Mouse (Mus musculus) midbrain, postnatal 0 days (tissue): ENCODE measurements around the gene P2ry2. TPM values are rescaled to one million over a fixed set of nuclear protein-coding genes. Genes with fewer than 3 reads are reported as not detected.

ENCODE experiments used
- ATAC-seq: fragments of 200-750 bp; cut with Nextera tagmentation; 2 replicates; pipeline ENCODE4 v1.8.0; 2017; ENCODE audit warnings: moderate number of reproducible peaks, mild to moderate bottlenecking, moderate TSS enrichment, moderate library complexity; ENCODE audit not compliant: low FRiP score
- DNase-seq: peaks from one replicate; pipeline ENCODE4 v3.0.0-alpha.2; 2015; ENCODE audit warnings: low spot score
- H3K27ac ChIP-seq: fragments of 300-500 bp; sonication (generic); 2 replicates; pipeline ENCODE4 v1.5.1; 2014; ENCODE audit warnings: low read depth, mild to moderate bottlenecking, low read length, mixed read lengths
- H3K27me3 ChIP-seq: fragments of 300-500 bp; sonication (generic); 2 replicates; pipeline ENCODE4 v1.6.1; 2014; ENCODE audit warnings: low read length, control low read depth, mixed read lengths; ENCODE audit not compliant: insufficient read depth
- H3K36me3 ChIP-seq: fragments of 300-500 bp; sonication (generic); 2 replicates; pipeline ENCODE4 v1.6.1; 2014; ENCODE audit warnings: low read length, control low read depth, mixed read lengths; ENCODE audit not compliant: insufficient read depth
- H3K4me1 ChIP-seq: fragments of 300-500 bp; sonication (generic); 2 replicates; pipeline ENCODE4 v1.6.1; 2014; ENCODE audit warnings: mild to moderate bottlenecking, control low read depth, antibody characterized with exemption, low read length, mixed read lengths; ENCODE audit not compliant: insufficient read depth
- H3K4me2 ChIP-seq: fragments of 300-500 bp; sonication (generic); 2 replicates; pipeline ENCODE4 v1.6.1; 2014; ENCODE audit warnings: low read depth, mild to moderate bottlenecking, low read length, mixed read lengths; ENCODE audit not compliant: poor library complexity, severe bottlenecking
- H3K4me3 ChIP-seq: fragments of 300-500 bp; sonication (generic); 2 replicates; pipeline ENCODE4 v1.5.1; 2014; ENCODE audit warnings: low read depth, mild to moderate bottlenecking, low read length, moderate library complexity
- H3K9ac ChIP-seq: fragments of 300-500 bp; sonication (generic); replicated peaks from 2 replicates; pipeline ENCODE4 v1.6.1; 2014; ENCODE audit warnings: mild to moderate bottlenecking, low read length, moderate library complexity, mixed read lengths; ENCODE audit not compliant: poor library complexity, severe bottlenecking
- H3K9me3 ChIP-seq: fragments of 300-500 bp; sonication (generic); 2 replicates; pipeline ENCODE4 v1.6.1; 2016; ENCODE audit warnings: low read length, control low read depth
- CTCF ChIP-seq: IDR thresholded peaks from 2 replicates; pipeline ENCODE4 v1.5.1; 2016; ENCODE audit warnings: antibody characterized with exemption, mild to moderate bottlenecking
- WGBS: fragments of 180-500 bp; shearing (Covaris S2); extraction: QIAGEN DNeasy Blood & Tissue Kit; methylation state at CpG from one replicate; pipeline ENCODE4 v1.1.7; 2014; 5-methylcytosine and 5-hydroxymethylcytosine counted together
- polyA plus RNA-seq: library from polyadenylated mRNA; unstranded; fragments of >200 nt; fragmentation: Nextera tagmentation; extraction: Ambion mirVana; gene quantifications from 2 replicates; pipeline ENCODE4 v1.2.1, GENCODE M21; 2015
- total RNA-seq: library from RNA; depleted of rRNA; stranded (reverse); fragments of >200 nt; gene quantifications from 2 replicates; pipeline ENCODE4 v1.2.3, GENCODE M21; 2014

Gene P2ry2
- total and polyA plus RNA-seq, 2 experiments from 2014 or later, result 0.16 to 0.44 TPM

DNA sequence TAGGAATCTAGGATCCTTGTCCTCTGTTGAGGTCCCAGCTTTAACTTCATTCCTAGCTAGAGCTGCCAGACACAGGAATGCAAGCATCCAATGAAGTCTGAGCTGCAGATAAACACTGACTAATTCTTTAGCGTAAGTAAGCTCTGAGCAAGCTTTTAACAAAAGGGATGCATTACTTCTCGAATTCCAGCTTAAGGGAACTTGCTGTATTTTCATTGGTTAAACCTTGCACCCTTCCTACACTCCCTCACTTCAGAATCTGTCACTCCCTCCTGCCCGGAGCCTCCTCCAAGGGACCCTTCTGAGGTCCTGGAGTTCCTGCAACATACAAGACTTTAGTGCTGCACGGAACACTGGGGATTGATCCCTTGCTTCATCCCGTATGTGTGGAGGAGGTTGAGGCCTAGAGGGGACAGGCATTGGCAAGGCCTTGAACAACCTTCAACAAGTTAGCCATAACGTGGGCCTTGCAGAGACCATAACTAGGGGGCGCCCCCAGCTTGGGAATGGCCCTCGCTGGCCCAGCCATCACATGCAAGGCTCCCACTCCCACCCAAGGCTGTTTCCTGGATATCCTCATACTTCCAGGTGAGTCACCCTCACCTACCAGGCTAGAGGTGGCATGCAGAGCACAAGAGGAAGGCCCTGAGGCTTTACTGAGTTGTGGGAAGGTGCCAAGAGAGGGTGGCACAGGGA lies 31.3 kb upstream of the P2ry2 start:
- Histone ChIP-seq H3K9ac (no peak overlapping the region), H3K27ac (no peak overlapping the region), H3K9me3 (no peaks in the 10 kb centered on the region), H3K36me3 (no peaks in the 10 kb centered on the region), H3K27me3 (no peaks in the 10 kb centered on the region), H3K4me3 (no peak overlapping the region), H3K4me2 (no peak overlapping the region), H3K4me1 (no peaks in the 10 kb centered on the region)
- TF ChIP-seq CTCF, result no peak
- ATAC-seq, result no peak
- no peak for DNase-seq
- 56% methylated on average over 8 of the region's 8 CpGs for WGBS

DNA sequence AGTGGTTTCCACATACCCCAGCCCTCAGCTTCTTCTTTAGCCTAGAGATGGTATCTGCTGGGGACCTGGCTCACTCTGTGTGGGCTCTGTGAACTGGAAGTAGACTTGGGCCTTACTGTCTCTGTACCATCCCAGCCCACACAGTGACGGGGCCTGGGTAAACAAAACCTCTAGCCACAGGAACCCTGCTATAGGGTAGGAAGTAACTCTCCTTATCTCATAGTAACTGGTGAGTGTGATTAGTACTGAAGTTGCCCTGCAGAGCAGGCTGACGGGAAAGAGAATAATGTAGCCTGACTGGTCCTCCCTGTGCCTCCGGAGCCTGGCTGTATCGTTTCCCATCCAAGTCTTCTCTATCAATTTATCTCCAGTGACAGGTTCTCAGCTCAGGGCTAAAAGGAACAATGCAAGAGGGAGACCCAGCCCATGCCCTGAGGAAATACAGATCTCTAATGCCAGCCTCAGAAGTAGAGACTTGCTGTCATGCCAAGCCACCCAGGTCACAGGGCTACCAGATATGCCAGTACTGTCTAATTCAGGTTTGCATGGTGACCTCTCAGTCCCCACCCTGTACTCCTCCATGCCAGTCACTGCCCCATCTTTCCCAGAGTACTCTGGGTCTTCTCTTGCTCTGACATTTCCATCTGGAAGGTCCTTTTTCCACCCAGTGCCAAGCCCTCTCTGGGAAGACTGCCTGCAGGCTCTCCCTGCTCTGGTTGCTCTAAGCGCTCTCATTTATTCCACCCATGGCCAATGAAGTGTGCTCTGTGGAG lies 29.5 kb upstream of the P2ry2 start:
- no peak for ATAC-seq
- Histone ChIP-seq H3K9ac (no peak overlapping the region), H3K9me3 (no peaks in the 10 kb centered on the region), H3K4me1 (no peaks in the 10 kb centered on the region), H3K4me3 (no peak overlapping the region), H3K36me3 (no peaks in the 10 kb centered on the region), H3K27ac (no peak overlapping the region), H3K27me3 (no peaks in the 10 kb centered on the region), H3K4me2 (no peak overlapping the region)
- TF ChIP-seq CTCF, result no peak
- 63% methylated on average over 5 of the region's 5 CpGs for WGBS
- DNase-seq, result no peak

DNA sequence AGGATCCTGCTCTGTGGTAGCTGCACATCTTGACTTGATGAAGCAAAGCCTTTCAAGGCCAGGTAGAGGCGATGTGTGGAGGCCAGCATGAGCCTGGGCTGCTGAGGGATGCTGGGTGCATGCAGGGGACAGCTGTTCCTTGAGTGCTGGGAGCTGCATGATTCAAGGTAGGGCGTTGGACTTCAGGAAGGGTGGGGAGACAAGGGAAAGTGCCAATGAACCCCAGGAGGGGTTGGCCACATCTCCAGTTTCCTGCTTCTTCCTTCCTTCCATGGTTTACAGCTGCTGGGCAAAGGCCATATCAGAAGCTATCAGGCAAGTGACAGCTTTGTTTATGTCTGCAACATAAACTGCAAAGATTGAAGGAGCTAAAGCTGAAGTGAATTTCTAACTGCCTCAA lies 28.9 kb upstream of the P2ry2 start:
- no peak overlapping the region for H3K27ac ChIP-seq
- H3K27me3 ChIP-seq, result no peaks in the 10 kb centered on the region
- no peak overlapping the region for H3K4me3 ChIP-seq
- no peak for TF ChIP-seq CTCF
- 63% methylated on average over 2 of the region's 2 CpGs for WGBS
- H3K4me1 ChIP-seq, result no peaks in the 10 kb centered on the region
- H3K4me2 ChIP-seq, result no peak overlapping the region
- H3K9me3 ChIP-seq, result no peaks in the 10 kb centered on the region
- no peak for DNase-seq
- no peak for ATAC-seq
- no peak overlapping the region for H3K9ac ChIP-seq
- no peaks in the 10 kb centered on the region for H3K36me3 ChIP-seq

DNA sequence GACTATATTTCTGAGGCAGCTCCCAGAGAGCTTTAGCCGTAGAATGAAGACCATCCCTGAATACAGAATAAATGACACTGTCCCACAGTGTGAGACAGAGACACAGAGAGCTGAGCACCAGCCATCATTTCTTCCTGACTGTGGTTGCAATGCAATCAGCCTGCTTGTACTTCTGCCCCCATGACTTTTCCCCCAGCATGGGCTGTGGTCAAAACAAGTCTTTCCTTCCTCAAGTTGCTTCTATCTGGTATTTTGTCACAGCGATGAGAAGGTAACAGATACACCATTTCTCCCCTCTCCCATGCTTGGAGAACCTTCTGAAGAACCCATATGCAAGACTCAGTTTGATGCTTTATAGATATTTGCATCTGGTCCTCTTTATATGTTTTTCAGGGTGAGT lies 20.7 kb upstream of the P2ry2 start:
- DNase-seq (no peak), ATAC-seq (no peak)
- no peak for TF ChIP-seq CTCF
- Histone ChIP-seq H3K27me3 (no peaks in the 10 kb centered on the region), H3K4me3 (no peak overlapping the region), H3K36me3 (no peaks in the 10 kb centered on the region), H3K4me2 (no peak overlapping the region), H3K9ac (no peak overlapping the region), H3K27ac (no peak overlapping the region), H3K9me3 (no peaks in the 10 kb centered on the region), H3K4me1 (no peaks in the 10 kb centered on the region)
- 92% methylated on average over 2 of the region's 2 CpGs for WGBS

DNA sequence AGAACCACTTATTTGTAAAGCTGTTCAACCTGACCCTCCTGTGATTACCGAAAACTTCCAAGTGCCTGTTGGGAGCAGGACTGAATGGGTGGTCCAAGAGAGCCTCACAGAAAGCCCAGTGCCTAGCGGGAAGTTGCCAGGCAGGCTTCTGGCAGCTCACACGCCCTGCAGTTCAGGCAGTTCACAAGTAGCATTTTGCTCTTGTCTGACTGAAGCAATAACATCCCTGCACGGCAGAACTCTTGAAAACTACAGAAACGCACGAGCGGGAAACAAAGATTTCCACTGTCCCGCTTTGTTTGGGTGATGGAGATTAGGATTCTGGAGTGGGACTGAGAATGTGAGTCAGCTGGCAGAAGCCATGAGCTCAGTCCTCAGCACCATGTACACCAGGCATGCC lies 18.6 kb upstream of the P2ry2 start:
- Histone ChIP-seq H3K27ac (no peak overlapping the region), H3K4me3 (no peak overlapping the region)
- WGBS, result 55% methylated on average over 8 of the region's 8 CpGs

DNA sequence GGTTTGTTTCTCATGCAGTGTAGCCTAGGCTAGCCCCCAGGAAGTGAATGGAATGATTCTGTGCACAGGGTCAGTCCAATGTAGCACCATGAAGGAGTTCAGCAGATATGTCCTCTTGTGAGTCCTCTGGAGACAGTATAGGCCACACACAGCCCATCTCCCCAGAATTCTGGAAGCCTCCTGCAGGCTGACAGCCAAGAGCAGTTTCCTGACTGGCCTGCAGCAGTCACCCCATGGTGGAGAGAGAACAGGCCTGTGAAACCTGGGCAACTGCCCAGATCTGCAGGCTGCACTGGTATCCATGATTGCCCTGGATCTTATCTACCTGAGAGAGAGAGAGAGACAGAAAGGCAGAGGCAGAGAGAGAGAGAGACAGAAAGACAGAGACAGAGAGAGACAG lies 18.1 kb upstream of the P2ry2 start:
- no peak overlapping the region for H3K4me2 ChIP-seq
- DNase-seq (peak; percentile 51), ATAC-seq (no peak)
- no peak overlapping the region for H3K4me3 ChIP-seq
- H3K9me3 ChIP-seq, result no peaks in the 10 kb centered on the region
- H3K27me3 ChIP-seq, result no peaks in the 10 kb centered on the region
- TF ChIP-seq CTCF, result no peak
- no peaks in the 10 kb centered on the region for H3K36me3 ChIP-seq
- H3K9ac ChIP-seq, result no peak overlapping the region
- no peaks in the 10 kb centered on the region for H3K4me1 ChIP-seq
- H3K27ac ChIP-seq, result no peak overlapping the region

More for the DNA sequence above, 18.6 kb upstream of the P2ry2 start:
- no peak for TF ChIP-seq CTCF
- no peaks in the 10 kb centered on the region for H3K9me3 ChIP-seq
- DNase-seq (peak; percentile 36), ATAC-seq (no peak)
- no peak overlapping the region for H3K9ac ChIP-seq
- no peaks in the 10 kb centered on the region for H3K36me3 ChIP-seq
- H3K4me1 ChIP-seq, result no peaks in the 10 kb centered on the region
- no peaks in the 10 kb centered on the region for H3K27me3 ChIP-seq
- no peak overlapping the region for H3K4me2 ChIP-seq
